Mouse (Mus musculus): Measurements from ENCODE around the gene Cog1. TPM values are rescaled to one million over a fixed set of nuclear protein-coding genes. Genes with fewer than 3 reads are reported as not detected.

Cog1 gene
- polyA plus RNA-seq, 1 experiment from 2014 or later, result 35.0 TPM

DNA sequence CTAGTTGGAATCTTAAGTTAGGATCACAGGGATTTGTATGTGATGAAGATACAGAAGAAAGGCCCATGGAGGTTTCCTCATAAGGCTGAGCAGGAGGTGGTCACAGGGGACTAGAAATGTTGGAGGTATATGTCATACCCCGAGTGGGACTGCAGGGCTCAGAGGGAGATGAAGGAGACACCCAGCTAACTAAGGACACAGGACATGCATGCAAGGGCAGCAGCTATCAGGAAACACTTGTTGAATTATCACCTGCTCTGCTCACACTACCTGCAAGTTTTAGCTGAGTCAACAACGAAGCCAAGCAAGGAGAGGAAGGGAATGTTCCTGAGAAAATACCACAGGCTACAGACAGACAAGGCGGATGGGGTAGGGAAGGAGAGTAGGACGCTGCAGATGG is 18.7 kb downstream of the Cog1 start:
- Histone ChIP-seq H3K36me3 (ENCODE audit: control insufficient read depth, insufficient read depth, low read length) (peaks cover 9% of the 10 kb centered on the region; the same call in 1 of the 2 replicates), H3K9ac (replicated peaks; ENCODE audit: low read depth, low read length) (no peak overlapping the region), H3K27me3 (ENCODE audit: control insufficient read depth, insufficient read depth, low read length) (no peaks in the 10 kb centered on the region), H3K27ac (ENCODE audit: low read depth, low read length) (no peak overlapping the region), H3K9me3 (ENCODE audit: control insufficient read depth, low read length) (no peaks in the 10 kb centered on the region), H3K4me1 (ENCODE audit: control insufficient read depth, insufficient read depth, low read length) (0 out of 2 replicates have a peak, but pooled peaks cover 7% of the 10 kb centered on the region), H3K4me2 (ENCODE audit: low read depth, low read length) (no peak overlapping the region), H3K4me3 (ENCODE audit: low read depth, low read length) (no peak overlapping the region)
- WGBS, result 85% methylated on average over 4 of the region's 4 CpGs
- ATAC-seq (ENCODE audit: low read depth), result no peak

DNA sequence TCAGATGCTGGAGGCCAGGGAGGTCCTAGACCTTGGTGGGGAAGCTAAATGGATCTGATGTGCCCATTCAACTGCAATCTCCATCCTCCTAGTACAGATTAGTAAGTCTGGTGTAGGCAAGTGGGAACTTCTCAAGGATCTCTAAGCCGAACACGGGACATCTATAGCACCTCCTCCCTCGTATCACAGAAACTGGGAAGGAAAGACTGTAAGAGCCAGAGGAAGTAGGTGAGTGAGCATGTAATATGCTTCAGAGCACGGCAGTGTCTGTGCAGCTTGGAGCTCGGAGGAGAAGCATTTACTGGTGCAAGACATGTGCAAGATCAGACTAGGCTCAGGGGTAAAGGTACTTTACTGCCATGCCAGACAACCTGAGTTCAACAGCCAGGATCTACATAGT is 19.9 kb downstream of the Cog1 start:
- 94% methylated on average over 5 of the region's 5 CpGs for WGBS
- no peak overlapping the region for H3K9ac ChIP-seq (replicated peaks; ENCODE audit: low read depth, low read length)
- H3K4me2 ChIP-seq (ENCODE audit: low read depth, low read length), result no peak overlapping the region
- 0 out of 2 replicates have a peak, but pooled peaks cover 7% of the 10 kb centered on the region for H3K4me1 ChIP-seq (ENCODE audit: control insufficient read depth, insufficient read depth, low read length)
- no peak overlapping the region for H3K4me3 ChIP-seq (ENCODE audit: low read depth, low read length)
- H3K27ac ChIP-seq (ENCODE audit: low read depth, low read length), result no peak overlapping the region
- no peaks in the 10 kb centered on the region for H3K9me3 ChIP-seq (ENCODE audit: control insufficient read depth, low read length)
- peaks cover 11% of the 10 kb centered on the region; the same call in 1 of the 2 replicates for H3K36me3 ChIP-seq (ENCODE audit: control insufficient read depth, insufficient read depth, low read length)
- ATAC-seq (ENCODE audit: low read depth), result no peak
- H3K27me3 ChIP-seq (ENCODE audit: control insufficient read depth, insufficient read depth, low read length), result no peaks in the 10 kb centered on the region

DNA sequence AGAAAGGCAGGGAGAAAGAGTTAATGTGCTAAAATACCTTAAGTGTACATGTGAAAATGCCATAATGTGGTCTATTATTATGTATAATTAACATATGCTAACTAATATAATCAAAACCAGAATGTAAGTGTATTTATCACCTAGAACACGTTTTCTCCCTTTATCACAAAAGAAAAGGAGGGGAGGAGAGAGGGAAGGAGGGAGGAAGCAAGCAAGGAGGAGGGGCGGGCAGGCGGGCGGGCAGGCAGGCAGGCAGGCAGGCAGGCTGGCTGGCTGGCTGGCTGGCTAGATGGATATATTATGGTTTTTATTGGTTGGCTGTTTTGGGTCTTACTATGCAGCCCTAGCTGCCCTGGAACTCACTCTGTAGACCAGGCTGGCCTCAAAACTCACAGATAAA is 20.7 kb downstream of the Cog1 start:
- Histone ChIP-seq H3K4me2 (ENCODE audit: low read depth, low read length) (no peak overlapping the region), H3K36me3 (ENCODE audit: control insufficient read depth, insufficient read depth, low read length) (peaks cover 6% of the 10 kb centered on the region; the same call in 1 of the 2 replicates), H3K4me3 (ENCODE audit: low read depth, low read length) (no peak overlapping the region), H3K27me3 (ENCODE audit: control insufficient read depth, insufficient read depth, low read length) (no peaks in the 10 kb centered on the region), H3K9me3 (ENCODE audit: control insufficient read depth, low read length) (no peaks in the 10 kb centered on the region), H3K4me1 (ENCODE audit: control insufficient read depth, insufficient read depth, low read length) (0 out of 2 replicates have a peak, but pooled peaks cover 7% of the 10 kb centered on the region), H3K27ac (ENCODE audit: low read depth, low read length) (no peak overlapping the region), H3K9ac (replicated peaks; ENCODE audit: low read depth, low read length) (no peak overlapping the region)
- WGBS, result 66% methylated on average over 4 of the region's 4 CpGs
- no peak for ATAC-seq (ENCODE audit: low read depth)

DNA sequence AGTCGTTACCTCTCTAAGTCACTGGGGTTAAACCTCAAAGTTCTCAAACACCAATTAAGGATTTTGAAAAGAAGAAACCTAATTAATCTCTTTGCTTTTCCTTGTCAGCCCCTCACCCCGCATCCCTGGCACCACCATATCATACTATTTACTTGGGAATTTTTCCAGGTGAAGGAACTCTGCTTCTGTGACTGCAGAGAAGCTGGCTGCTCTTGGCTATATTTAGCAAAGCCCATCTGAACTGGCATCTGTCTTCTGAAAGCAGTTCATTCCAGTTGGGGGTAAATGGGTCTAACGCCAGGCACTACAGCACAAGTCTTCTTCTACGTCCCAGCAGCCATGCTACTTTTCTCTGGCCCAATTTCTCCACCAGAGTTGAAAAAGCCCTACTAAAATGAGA is 24.6 kb downstream of the Cog1 start:
- Histone ChIP-seq H3K4me2 (ENCODE audit: low read depth, low read length) (no peak overlapping the region), H3K36me3 (ENCODE audit: control insufficient read depth, insufficient read depth, low read length) (peaks cover 6% of the 10 kb centered on the region; the same call in 1 of the 2 replicates), H3K4me1 (ENCODE audit: control insufficient read depth, insufficient read depth, low read length) (no peaks in the 10 kb centered on the region), H3K27ac (ENCODE audit: low read depth, low read length) (no peak overlapping the region), H3K4me3 (ENCODE audit: low read depth, low read length) (no peak overlapping the region), H3K9me3 (ENCODE audit: control insufficient read depth, low read length) (no peaks in the 10 kb centered on the region), H3K9ac (replicated peaks; ENCODE audit: low read depth, low read length) (no peak overlapping the region), H3K27me3 (ENCODE audit: control insufficient read depth, insufficient read depth, low read length) (no peaks in the 10 kb centered on the region)
- 95% methylated on average over 4 of the region's 4 CpGs for WGBS
- no peak for ATAC-seq (ENCODE audit: low read depth)

DNA sequence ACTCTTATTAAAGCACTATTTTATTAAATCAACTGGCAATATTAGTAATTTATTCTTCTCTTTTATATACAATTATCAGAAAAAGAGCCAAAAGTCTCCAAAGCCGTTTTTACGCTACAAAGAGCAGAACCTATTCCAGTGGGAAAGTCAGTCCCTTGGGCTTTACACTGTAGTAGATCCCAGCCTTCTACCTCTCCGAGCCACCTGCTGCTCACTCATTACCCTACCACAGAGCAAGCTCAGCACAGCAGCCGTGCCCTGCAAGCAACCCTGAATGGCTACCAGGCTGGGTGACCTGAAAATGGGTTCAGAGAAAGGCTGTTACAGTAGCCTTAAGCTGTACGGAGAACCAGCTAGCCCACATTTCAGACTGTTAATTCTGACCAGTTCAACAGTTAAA is 25.6 kb downstream of the Cog1 start:
- H3K27me3 ChIP-seq (ENCODE audit: control insufficient read depth, insufficient read depth, low read length), result no peaks in the 10 kb centered on the region
- WGBS, result 83% methylated on average over 5 of the region's 5 CpGs
- H3K9me3 ChIP-seq (ENCODE audit: control insufficient read depth, low read length), result no peaks in the 10 kb centered on the region
- no peak overlapping the region for H3K4me2 ChIP-seq (ENCODE audit: low read depth, low read length)
- no peak overlapping the region for H3K9ac ChIP-seq (replicated peaks; ENCODE audit: low read depth, low read length)
- H3K27ac ChIP-seq (ENCODE audit: low read depth, low read length), result no peak overlapping the region
- H3K4me1 ChIP-seq (ENCODE audit: control insufficient read depth, insufficient read depth, low read length), result no peaks in the 10 kb centered on the region
- H3K36me3 ChIP-seq (ENCODE audit: control insufficient read depth, insufficient read depth, low read length), result peaks cover 6% of the 10 kb centered on the region; the same call in 1 of the 2 replicates
- ATAC-seq (ENCODE audit: low read depth), result no peak
- H3K4me3 ChIP-seq (ENCODE audit: low read depth, low read length), result no peak overlapping the region

DNA sequence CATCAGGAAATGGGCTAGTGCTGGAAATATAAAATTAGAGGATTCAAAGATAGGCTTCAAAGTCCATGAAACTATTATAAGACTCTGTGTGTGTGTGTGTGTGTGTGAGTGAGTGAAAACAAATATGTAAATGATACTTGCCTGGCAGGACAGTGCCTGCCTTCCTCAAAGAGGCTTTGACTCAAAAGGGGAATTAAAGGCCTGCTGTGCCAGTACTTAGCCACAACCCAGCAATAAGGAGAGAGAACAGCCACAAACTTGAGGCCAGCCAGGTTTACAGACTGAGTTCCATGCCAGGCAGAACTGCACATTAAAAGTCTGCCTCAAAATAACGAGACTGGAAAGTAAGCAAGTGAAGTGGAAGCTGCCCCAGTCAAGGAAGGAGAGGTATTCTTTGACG is 27.9 kb downstream of the Cog1 start:
- Histone ChIP-seq H3K9me3 (ENCODE audit: control insufficient read depth, low read length) (no peaks in the 10 kb centered on the region), H3K27me3 (ENCODE audit: control insufficient read depth, insufficient read depth, low read length) (no peaks in the 10 kb centered on the region), H3K4me1 (ENCODE audit: control insufficient read depth, insufficient read depth, low read length) (no peaks in the 10 kb centered on the region), H3K27ac (ENCODE audit: low read depth, low read length) (no peak overlapping the region), H3K4me2 (ENCODE audit: low read depth, low read length) (no peak overlapping the region), H3K36me3 (ENCODE audit: control insufficient read depth, insufficient read depth, low read length) (peaks cover 6% of the 10 kb centered on the region; the same call in 1 of the 2 replicates), H3K4me3 (ENCODE audit: low read depth, low read length) (no peak overlapping the region), H3K9ac (replicated peaks; ENCODE audit: low read depth, low read length) (no peak overlapping the region)
- ATAC-seq (ENCODE audit: low read depth), result no peak
- WGBS, result 80% methylated on average over 2 of the region's 2 CpGs

DNA sequence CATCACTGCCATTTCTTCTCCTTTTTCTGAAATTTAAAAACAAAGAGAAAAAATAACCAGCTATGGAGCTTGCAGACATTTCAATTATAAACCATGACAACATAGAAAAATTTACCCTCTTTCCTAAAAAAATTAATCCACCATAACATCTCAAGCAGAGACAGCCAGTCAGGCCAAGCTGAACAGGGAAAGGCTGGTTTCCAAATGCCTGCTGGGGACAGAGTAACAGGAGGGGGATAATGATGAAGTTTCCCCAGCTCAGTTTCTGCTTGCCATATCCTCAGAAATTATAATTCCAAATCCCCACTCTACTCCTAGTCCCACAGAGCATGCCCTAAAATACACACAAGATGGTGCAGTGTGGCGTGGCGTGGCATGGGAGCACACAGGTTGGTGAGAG is 28.4 kb downstream of the Cog1 start:
- 98% methylated on average over 2 of the region's 2 CpGs for WGBS
- ATAC-seq (ENCODE audit: low read depth), result no peak

DNA sequence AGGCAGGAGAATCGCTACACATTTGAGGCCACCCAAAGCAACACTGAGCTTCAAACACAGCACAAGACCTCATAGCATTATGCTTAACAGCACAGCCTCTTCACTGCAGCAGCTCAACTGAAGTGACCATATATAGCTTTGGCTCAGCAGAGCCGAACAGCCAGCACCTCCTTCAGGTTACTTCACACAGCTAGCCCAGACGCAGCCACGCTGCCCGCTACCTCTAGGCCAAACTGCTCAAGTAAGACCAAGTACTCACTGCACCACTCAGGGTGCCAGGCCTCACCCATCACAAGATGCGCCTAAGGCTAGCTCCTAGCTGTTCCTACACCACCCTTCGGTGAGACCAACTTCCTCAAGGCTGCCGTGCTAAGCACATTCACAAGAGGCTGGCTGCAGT is 29.4 kb downstream of the Cog1 start:
- H3K9me3 ChIP-seq (ENCODE audit: control insufficient read depth, low read length), result no peaks in the 10 kb centered on the region
- H3K4me1 ChIP-seq (ENCODE audit: control insufficient read depth, insufficient read depth, low read length), result peaks cover 11% of the 10 kb centered on the region
- no peak overlapping the region for H3K4me3 ChIP-seq (ENCODE audit: low read depth, low read length)
- H3K9ac ChIP-seq (replicated peaks; ENCODE audit: low read depth, low read length), result no peak overlapping the region
- no peaks in the 10 kb centered on the region for H3K27me3 ChIP-seq (ENCODE audit: control insufficient read depth, insufficient read depth, low read length)
- peaks cover 6% of the 10 kb centered on the region; the same call in 1 of the 2 replicates for H3K36me3 ChIP-seq (ENCODE audit: control insufficient read depth, insufficient read depth, low read length)
- no peak for ATAC-seq (ENCODE audit: low read depth)
- no peak overlapping the region for H3K4me2 ChIP-seq (ENCODE audit: low read depth, low read length)
- no peak overlapping the region for H3K27ac ChIP-seq (ENCODE audit: low read depth, low read length)
- WGBS, result 92% methylated on average over 8 of the region's 8 CpGs

More for the DNA sequence above, 28.4 kb downstream of the Cog1 start:
- Histone ChIP-seq H3K36me3 (ENCODE audit: control insufficient read depth, insufficient read depth, low read length) (peaks cover 6% of the 10 kb centered on the region; the same call in 1 of the 2 replicates), H3K27ac (ENCODE audit: low read depth, low read length) (no peak overlapping the region), H3K4me3 (ENCODE audit: low read depth, low read length) (no peak overlapping the region), H3K4me1 (ENCODE audit: control insufficient read depth, insufficient read depth, low read length) (peaks cover 4% of the 10 kb centered on the region), H3K9me3 (ENCODE audit: control insufficient read depth, low read length) (no peaks in the 10 kb centered on the region), H3K27me3 (ENCODE audit: control insufficient read depth, insufficient read depth, low read length) (no peaks in the 10 kb centered on the region), H3K9ac (replicated peaks; ENCODE audit: low read depth, low read length) (no peak overlapping the region), H3K4me2 (ENCODE audit: low read depth, low read length) (no peak overlapping the region)

DNA sequence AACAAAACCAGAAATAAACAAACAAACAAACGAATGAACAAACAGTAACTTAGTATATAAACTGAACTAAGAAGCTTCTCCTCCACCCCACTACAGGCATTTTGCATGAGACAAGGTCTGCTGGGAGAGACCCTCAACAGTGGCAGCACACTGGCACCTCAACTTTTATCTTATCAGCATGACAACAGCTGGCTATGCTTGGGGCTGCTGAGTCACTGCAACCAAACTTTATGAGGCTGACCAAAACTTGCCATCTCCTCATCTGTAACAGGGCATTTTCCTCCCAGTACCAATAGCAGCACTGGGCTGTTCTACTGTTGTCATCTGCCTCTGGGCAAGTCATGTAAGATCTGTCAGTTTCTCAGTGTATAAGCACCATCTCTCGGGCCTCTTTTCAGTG is 32.0 kb downstream of the Cog1 start:
- H3K4me1 ChIP-seq (ENCODE audit: control insufficient read depth, insufficient read depth, low read length), result peaks cover 18% of the 10 kb centered on the region
- H3K9me3 ChIP-seq (ENCODE audit: control insufficient read depth, low read length), result no peaks in the 10 kb centered on the region
- H3K36me3 ChIP-seq (ENCODE audit: control insufficient read depth, insufficient read depth, low read length), result no peaks in the 10 kb centered on the region
- H3K4me3 ChIP-seq (ENCODE audit: low read depth, low read length), result no peak overlapping the region
- WGBS, result 96% methylated on average over 2 of the region's 2 CpGs
- no peak overlapping the region for H3K27ac ChIP-seq (ENCODE audit: low read depth, low read length)
- H3K9ac ChIP-seq (replicated peaks; ENCODE audit: low read depth, low read length), result no peak overlapping the region
- ATAC-seq (ENCODE audit: low read depth), result no peak
- H3K4me2 ChIP-seq (ENCODE audit: low read depth, low read length), result no peak overlapping the region
- H3K27me3 ChIP-seq (ENCODE audit: control insufficient read depth, insufficient read depth, low read length), result no peaks in the 10 kb centered on the region

Measured in neural tube, embryonic 14.5 days (tissue).